Mouse (Mus musculus) adrenal gland (tissue): ENCODE measurements at regions not wholly inside any gene's neighbourhood (a gene's known extent, or its start where the extent isn't known, plus 50 kb on each side); places are given as distances from the start of the nearest gene placed in this dataset.

Experiments used
- intact Hi-C: fragments of 180-260 bp; cut with DNase I; formaldehyde crosslinking; loops from one replicate; pipeline ENCODE4 v1.15.1; 2025

DNA sequence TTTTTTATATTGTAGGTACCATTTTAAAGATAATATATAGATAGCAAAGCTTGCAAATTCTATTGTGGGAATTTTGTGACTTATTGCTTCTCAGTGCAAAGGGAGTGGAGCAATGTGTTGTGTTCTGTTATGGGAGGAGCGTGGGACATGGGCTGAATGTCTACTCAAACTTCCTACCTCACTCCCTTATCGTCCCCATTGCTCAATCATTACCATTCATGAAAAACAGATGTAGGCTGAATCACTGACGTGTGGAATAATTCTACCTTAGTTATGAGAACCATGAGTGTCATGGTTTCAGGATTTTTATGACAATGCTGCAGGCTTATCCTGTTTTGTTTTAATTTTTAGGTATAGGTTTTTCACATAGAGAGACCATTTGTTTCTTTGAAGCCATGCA is 119.0 kb upstream of the Ednra start:
- intact Hi-C loops, result no loop called here

DNA sequence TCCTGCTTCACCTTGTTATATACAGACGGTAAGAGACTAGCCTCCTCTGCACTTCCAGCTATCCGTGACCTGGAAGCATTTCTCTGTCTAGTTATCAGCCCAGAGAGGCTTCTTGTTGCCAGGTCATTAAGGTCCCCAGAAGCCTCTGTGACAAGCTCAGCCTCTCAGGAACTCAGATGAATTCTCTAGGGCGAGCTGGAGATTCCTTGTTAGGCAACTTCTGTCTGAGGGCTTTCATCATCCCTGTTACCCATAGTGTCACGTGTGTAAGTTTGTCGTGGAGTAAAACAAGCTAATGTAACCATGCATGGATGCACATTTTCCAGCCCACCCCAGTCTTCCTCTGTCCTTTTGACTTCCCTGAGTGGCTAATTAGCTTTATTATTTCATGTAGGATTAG is 126.3 kb upstream of the Ednra start:
- intact Hi-C loops, result no loop called here

DNA sequence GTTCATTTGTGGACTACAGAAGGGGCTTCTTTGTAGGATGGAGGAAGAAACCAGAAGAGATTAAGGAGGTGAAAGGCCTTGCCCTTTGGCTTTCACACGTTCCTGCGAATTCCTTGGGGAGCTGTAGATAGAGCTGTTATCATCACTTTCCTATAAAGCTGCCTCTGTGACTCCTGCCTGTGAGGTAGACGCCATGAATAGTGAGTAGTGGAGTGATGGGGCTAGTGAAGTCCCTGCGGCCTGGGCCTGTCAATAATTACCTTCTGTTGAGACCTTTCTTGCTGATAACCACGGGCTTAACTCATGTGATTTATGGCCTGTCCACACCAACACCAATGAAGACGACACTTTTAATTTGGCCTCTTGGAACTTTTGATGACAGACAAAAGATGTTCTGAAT is 146.0 kb upstream of the Ednra start:
- intact Hi-C loops, result no loop called here

DNA sequence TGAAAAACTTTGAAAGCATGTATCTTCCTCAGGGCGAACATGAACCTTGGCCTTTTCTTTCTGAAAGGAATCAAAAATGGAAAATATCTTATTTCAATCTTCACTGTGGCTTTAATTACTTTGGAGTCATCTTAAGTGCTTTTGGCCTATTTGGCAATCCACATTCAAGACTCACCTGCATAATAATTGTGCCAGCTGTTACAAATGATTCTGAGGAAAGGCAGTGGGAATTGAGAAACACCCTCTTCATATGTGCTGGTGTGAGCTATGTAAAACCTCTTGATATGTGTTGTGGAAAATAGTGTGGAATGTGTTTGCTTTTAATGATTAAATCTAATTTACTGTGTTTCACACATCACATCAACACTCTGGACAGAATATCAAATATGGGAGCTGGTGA is 148.5 kb upstream of the Ednra start:
- intact Hi-C loops, result no loop called here

- intact Hi-C loops, result no loop called here
Measured at GRCm38 (mm10) chr8:77919776-77920175, 195.5 kb upstream of the Ednra start.

- intact Hi-C loops, result no loop called here
Measured at GRCm38 (mm10) chr8:77921868-77922267, 197.6 kb upstream of the Ednra start.

- intact Hi-C loops, result no loop called here
Measured at GRCm38 (mm10) chr8:77947702-77948101, 223.4 kb upstream of the Ednra start.

DNA sequence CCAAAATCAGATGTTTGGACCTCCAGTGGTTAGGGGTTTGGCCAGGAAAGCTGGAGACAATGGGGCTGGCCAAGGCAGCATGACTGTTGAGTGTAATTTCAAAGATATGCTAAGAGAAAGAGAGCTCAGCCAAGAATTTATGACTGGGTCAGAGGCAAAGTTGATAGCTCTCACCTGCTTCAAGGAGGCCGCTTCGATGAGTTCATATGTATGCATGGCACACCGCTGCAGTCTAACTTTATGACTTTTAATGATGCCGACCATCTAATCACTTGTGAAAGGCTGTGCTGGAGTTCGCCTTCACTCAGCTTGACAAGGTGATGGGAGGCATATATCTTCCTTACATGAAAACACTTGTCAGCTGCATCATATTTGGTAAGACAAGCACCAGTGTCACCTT is 225.4 kb upstream of the Ednra start:
- intact Hi-C loops, result no loop called here

GRCm38 (mm10) chr8:77958814-77959372 is 234.6 kb upstream of the Ednra start:
- intact Hi-C loops, result no loop called here

DNA sequence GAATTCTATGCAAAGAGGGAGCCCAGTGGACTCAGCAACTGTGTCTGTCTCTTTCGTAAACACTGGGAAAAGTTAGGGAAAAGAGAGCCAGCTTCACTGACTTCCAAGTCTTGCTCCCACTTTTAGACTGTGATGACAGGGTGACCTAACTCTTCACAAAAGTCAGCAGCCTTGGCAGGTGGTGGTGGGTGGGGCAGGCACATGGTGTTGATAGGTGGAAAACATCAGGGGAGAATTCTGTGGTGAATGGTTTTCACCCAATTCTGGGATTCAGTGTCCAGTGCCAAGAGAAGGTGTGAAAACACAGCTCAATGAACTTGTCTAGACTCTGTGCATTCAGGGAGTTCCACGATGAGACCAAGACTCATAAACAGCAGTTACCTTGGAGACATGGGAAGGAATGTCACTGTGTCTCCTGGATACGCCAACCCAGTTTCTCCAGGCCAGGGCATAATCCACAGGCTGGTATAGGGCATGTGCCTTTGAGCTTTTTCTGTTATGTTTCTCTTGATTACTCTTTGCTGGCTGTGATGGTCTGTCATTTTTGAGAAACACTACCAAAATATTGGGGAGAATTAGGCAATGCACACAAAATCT is 238.9 kb upstream of the Ednra start:
- intact Hi-C loops, result no loop called here

GRCm38 (mm10) chr8:77970378-77970777 is 242.7 kb upstream of the Ttc29 start:
- intact Hi-C loops, result no loop called here

DNA sequence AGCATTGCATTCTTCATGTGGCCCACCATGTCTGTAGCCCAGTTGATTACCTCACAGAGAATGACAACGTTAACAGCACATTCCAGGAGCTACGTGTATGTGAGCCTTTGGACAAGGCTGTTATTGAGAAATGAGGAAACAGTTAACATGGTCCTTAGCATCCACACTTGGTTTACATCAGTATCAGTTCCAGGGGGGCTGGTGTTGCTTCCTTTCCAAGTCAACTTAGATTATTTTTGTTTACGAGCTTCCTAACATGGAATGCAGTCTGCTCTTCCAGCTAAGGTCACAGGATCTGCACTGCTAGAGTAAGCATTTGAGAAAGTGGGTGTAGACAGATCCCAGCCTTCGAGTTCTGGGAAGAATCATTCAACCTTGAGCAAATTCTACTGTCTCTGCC is 239.4 kb upstream of the Ttc29 start:
- intact Hi-C loops, result no loop called here

- intact Hi-C loops, result no loop called here
Measured at GRCm38 (mm10) chr8:77979106-77979505, 234.0 kb upstream of the Ttc29 start.

GRCm38 (mm10) chr8:77980701-77981100 is 232.4 kb upstream of the Ttc29 start:
- intact Hi-C loops, result no loop called here

GRCm38 (mm10) chr8:77982031-77982430 is 231.1 kb upstream of the Ttc29 start:
- intact Hi-C loops, result no loop called here

- intact Hi-C loops, result no loop called here
Measured at GRCm38 (mm10) chr8:77983476-77983875, 229.6 kb upstream of the Ttc29 start.

- intact Hi-C loops, result no loop called here
Measured at GRCm38 (mm10) chr8:77987237-77987636, 225.9 kb upstream of the Ttc29 start.

- intact Hi-C loops, result no loop called here
Measured at GRCm38 (mm10) chr8:77988291-77989056, 224.6 kb upstream of the Ttc29 start.

GRCm38 (mm10) chr8:77991050-77991449 is 222.0 kb upstream of the Ttc29 start:
- intact Hi-C loops, result no loop called here

DNA sequence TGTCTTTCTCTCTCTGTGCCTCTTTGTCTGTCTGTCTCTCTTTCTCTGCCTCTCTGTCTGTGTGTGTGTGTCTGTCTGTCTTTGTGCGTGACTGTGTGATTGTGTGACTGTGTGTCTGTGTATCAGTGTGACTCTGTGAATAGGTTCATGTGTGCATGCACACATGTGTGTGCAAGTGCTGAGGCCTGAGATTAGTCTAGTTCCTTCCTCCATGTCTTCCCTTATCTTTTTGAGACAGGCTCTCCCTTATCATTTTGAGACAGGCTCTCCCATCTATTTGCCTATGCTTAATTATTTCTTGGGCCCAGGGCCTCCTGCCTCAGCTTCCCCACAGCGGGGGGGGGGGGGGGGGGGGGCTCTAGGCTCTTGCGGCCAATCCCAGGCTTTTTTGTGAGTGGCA is 212.8 kb upstream of the Ttc29 start:
- intact Hi-C loops, result loop anchor here (10.0 kb wide), 1 partner anchor 276 kb away; the partner anchor contains the start of gene Ednra

DNA sequence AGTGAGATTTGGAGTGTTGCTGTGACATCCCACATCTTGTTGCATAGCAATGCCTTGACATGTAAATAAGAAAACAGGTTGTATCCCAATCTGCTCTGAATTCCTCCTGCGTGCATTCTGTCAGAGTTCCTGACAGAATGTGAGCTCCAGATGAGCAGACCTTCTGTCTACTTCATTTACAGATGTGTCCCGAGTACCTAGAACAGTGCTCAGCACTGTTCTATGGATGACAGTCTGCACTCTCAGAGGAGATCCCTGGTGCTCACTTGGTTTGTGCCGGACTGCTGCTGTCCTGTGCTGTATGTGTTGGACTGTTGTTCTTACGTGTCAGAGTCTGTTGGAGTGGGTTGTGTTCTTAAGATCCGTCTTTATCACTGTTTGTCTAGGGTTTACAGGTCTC is 211.4 kb upstream of the Ttc29 start:
- intact Hi-C loops, result loop anchor here (10.0 kb wide), 1 partner anchor 277 kb away; the partner anchor contains the start of gene Ednra

DNA sequence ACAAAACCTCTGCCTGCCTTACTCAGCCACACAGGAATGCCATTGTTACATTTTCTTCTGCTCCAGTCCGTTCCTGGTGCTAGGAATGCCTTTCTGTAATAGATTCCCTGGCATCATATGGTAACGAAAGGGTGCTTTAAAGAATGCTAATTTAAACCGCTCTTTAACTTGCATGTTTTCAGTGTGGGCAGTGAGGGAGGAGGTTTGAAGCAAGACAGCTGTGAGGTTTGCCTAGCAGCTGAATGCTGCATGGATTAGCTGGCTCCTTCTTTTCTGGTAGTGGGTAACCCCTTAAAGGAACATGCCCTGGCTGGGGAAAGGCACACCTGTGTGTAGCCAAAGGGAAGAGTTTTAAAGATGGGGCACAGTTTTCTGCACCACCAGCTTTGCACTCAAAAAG is 211.0 kb upstream of the Ttc29 start:
- intact Hi-C loops, result loop anchor here (10.0 kb wide), 1 partner anchor 277 kb away; the partner anchor contains the start of gene Ednra
